Mouse (Mus musculus) hematopoietic multipotent progenitor cell, adult 10-12 weeks (in vitro differentiated cells): ENCODE results near the gene Svs4. TPM values are rescaled to one million over a fixed set of nuclear protein-coding genes. Genes with fewer than 3 reads are reported as not detected.

Experiments
- polyA plus RNA-seq: library from polyadenylated mRNA; stranded (reverse); fragments of >175 nt; gene quantifications from 2 replicates; pipeline ENCODE4 v1.2.3, GENCODE M21; 2012; ENCODE audit warnings: low replicate concordance

The Svs4 gene
- polyA plus RNA-seq, result not detected in 2 replicates

DNA sequence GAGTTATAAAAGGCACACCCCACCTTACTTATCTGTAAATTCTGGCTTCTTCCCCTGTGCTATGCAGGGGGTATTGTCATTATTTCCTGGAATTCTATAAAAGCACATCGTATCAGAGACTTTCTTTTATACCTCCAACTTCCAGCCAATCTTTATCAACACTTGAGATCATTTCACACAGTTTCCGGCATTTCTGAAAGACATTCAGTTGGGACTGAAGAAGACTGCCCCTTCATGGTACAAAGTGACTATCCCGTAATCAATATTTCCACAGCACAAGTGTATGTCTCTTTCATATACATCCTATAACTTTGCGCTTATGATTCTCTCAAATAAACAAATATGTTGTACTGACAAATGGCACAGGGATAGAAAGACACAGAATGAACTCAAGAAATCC lies at the start of gene Svs4:
TSS of gene Svs4 (minus strand) at position 101 of the 400 bp plus-strand sequence.

DNA sequence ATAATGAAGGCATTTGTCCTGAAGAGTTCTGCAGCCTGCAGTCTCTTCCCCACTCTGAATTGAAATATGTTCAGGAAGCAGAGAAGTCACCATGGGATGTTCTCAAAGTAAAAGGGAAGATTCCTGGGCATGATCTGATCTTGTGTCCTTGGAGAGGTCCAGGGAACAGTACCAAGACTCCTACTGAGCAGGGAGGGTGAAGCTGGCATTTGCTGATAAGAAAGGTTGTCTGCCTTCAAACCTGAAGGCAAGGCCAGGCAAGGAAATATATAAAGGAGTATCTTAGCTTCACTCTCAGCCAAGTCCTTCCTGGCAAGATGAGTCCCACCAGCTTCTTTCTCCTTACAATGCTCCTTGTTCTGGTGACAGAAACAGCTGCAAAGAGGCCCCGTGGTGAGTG lies 38.2 kb upstream of the Svs4 start, which contains the start of gene Svs6:
TSS of gene Svs6 (plus strand) at position 301 of the 400 bp plus-strand sequence.

DNA sequence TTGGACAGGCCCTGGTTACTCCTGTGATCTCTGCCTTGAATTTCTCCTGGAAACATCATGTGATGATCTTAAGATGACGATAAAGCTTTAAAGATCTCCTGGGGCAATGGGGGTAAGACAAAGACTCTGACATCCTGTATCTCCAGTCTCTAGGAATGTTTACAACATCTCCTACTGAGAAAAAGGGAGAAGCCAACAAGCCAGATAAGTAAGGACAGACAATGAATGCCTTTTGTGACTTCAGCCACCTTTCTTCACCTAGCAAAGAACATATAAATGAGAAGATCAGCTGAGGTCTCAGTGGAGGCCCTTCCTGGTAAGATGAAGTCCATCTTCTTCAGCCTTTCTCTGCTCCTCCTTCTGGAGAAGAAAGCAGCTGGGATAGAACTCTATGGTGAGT lies 10.7 kb upstream of the Svs4 start, which contains the start of gene Svs3a:
TSS of gene Svs3a (plus strand) at position 301 of the 400 bp plus-strand sequence.

GRCm38 (mm10) chr2:164256540-164256939 lies 21.7 kb downstream of the Svs4 start, which contains the start of gene Svs3b:
Gene Svs3b (minus strand): TSS chr2:164256640.

GRCm38 (mm10) chr2:164238366-164238765 lies 39.9 kb downstream of the Svs4 start, which contains the start of gene Svs2:
Gene Svs2 (minus strand): TSS chr2:164238466.

Other genes starting within 250 kb of the Svs4 start
- 34.3 and 115 TPM in 2 replicates for gene Stk4, start 208.1 kb downstream of the Svs4 start, polyA plus RNA-seq
- 69.3 and 140 TPM in 2 replicates for gene Tomm34, start 207.3 kb downstream of the Svs4 start, polyA plus RNA-seq
- 0.16 and 0.60 TPM in 2 replicates for gene Kcns1, start 107.3 kb downstream of the Svs4 start, polyA plus RNA-seq
- 0.08 TPM in 1 of 2 replicates, not detected in the other for gene Wfdc5, start 95.7 kb downstream of the Svs4 start, polyA plus RNA-seq
- not detected in 2 replicates for gene Wfdc12, start 87.9 kb downstream of the Svs4 start, polyA plus RNA-seq
- not detected in 2 replicates for gene Wfdc15a, start 78.3 kb downstream of the Svs4 start, polyA plus RNA-seq
- gene Wfdc15b, start 56.8 kb downstream of the Svs4 start, polyA plus RNA-seq, result not detected in 2 replicates
- not detected in 2 replicates for gene Svs2, start 40.0 kb downstream of the Svs4 start, polyA plus RNA-seq
- gene Svs3b, start 21.8 kb downstream of the Svs4 start, polyA plus RNA-seq, result not detected in 2 replicates
- not detected in 2 replicates for gene Svs3a, start 10.8 kb upstream of the Svs4 start, polyA plus RNA-seq
- not detected in 2 replicates for gene Svs6, start 38.3 kb upstream of the Svs4 start, polyA plus RNA-seq
- not detected in 2 replicates for gene Svs5, start 54.3 kb upstream of the Svs4 start, polyA plus RNA-seq
- gene Slpi, start 110.6 kb upstream of the Svs4 start, polyA plus RNA-seq, result 21.9 and 55.6 TPM in 2 replicates
- 0.39 and 0.58 TPM in 2 replicates for gene Rbpjl, start 124.7 kb upstream of the Svs4 start, polyA plus RNA-seq
- gene Matn4, start 126.7 kb upstream of the Svs4 start, polyA plus RNA-seq, result 0.45 and 0.55 TPM in 2 replicates
- 6.5 and 51.1 TPM in 2 replicates for gene Sdc4, start 165.4 kb upstream of the Svs4 start, polyA plus RNA-seq
- 150 and 241 TPM in 2 replicates for gene Sys1, start 178.5 kb upstream of the Svs4 start, polyA plus RNA-seq
- 2.5 and 3.3 TPM in 2 replicates for gene Gm20458, start 182.5 kb upstream of the Svs4 start, polyA plus RNA-seq
- gene Trp53tg5, start 195.3 kb upstream of the Svs4 start, polyA plus RNA-seq, result not detected in 2 replicates
- gene Dbndd2, start 207.6 kb upstream of the Svs4 start, polyA plus RNA-seq, result 27.5 and 44.6 TPM in 2 replicates
- 111 and 192 TPM in 2 replicates for gene Pigt, start 219.1 kb upstream of the Svs4 start, polyA plus RNA-seq